Mouse (Mus musculus) liver, embryonic 16.5 days (tissue): ENCODE results near the gene Lmx1a. TPM values are rescaled to one million over a fixed set of nuclear protein-coding genes. Genes with fewer than 3 reads are reported as not detected.

ENCODE experiments used
- ATAC-seq: fragments of 200-750 bp; cut with Nextera tagmentation; 2 replicates; pipeline ENCODE4 v1.8.0; 2017; ENCODE audit warnings: low read depth, mild to moderate bottlenecking, moderate number of reproducible peaks, moderate library complexity
- H3K27ac ChIP-seq: fragments of 300-500 bp; sonication (generic); 2 replicates; pipeline ENCODE4 v1.5.1; 2014; ENCODE audit warnings: mild to moderate bottlenecking, low read length
- H3K27me3 ChIP-seq: fragments of 300-500 bp; sonication (generic); 2 replicates; pipeline ENCODE4 v1.6.1; 2014; ENCODE audit warnings: low read depth, low read length, mixed read lengths; ENCODE audit not compliant: control insufficient read depth, insufficient read depth
- H3K36me3 ChIP-seq: fragments of 300-500 bp; sonication (generic); 2 replicates; pipeline ENCODE4 v1.6.1; 2014; ENCODE audit warnings: mild to moderate bottlenecking; ENCODE audit not compliant: control insufficient read depth, insufficient read depth
- H3K4me1 ChIP-seq: fragments of 300-500 bp; sonication (generic); 2 replicates; pipeline ENCODE4 v1.6.1; 2014; ENCODE audit warnings: low read depth, low read length, mixed read lengths; ENCODE audit not compliant: control insufficient read depth
- H3K4me2 ChIP-seq: fragments of 300-500 bp; sonication (generic); 2 replicates; pipeline ENCODE4 v1.6.1; 2014; ENCODE audit warnings: low read depth, low read length, mixed read lengths
- H3K4me3 ChIP-seq: fragments of 300-500 bp; sonication (generic); 2 replicates; pipeline ENCODE4 v1.5.1; 2014; ENCODE audit warnings: low read depth, mild to moderate bottlenecking, low read length
- H3K9ac ChIP-seq: fragments of 300-500 bp; sonication (generic); 2 replicates; pipeline ENCODE4 v1.6.1; 2014; ENCODE audit warnings: low read depth, low read length
- H3K9me3 ChIP-seq: fragments of 300-500 bp; sonication (generic); replicated peaks from 2 replicates; pipeline ENCODE4 v1.6.1; 2016; ENCODE audit warnings: low read length; ENCODE audit not compliant: control insufficient read depth
- WGBS: fragments of 180-500 bp; shearing (Covaris S2); extraction: QIAGEN DNeasy Blood & Tissue Kit; methylation state at CpG from one replicate; pipeline ENCODE4 v1.1.7; 2014; ENCODE audit not compliant: insufficient replicate concordance; 5-methylcytosine and 5-hydroxymethylcytosine counted together
- polyA plus RNA-seq: library from polyadenylated mRNA; unstranded; fragments of >200 nt; fragmentation: Nextera tagmentation; extraction: Ambion mirVana; gene quantifications from 2 replicates; pipeline ENCODE4 v1.2.1, GENCODE M21; 2015

Gene Lmx1a
- polyA plus RNA-seq, 1 experiment from 2014 or later, result 0.04 TPM

DNA sequence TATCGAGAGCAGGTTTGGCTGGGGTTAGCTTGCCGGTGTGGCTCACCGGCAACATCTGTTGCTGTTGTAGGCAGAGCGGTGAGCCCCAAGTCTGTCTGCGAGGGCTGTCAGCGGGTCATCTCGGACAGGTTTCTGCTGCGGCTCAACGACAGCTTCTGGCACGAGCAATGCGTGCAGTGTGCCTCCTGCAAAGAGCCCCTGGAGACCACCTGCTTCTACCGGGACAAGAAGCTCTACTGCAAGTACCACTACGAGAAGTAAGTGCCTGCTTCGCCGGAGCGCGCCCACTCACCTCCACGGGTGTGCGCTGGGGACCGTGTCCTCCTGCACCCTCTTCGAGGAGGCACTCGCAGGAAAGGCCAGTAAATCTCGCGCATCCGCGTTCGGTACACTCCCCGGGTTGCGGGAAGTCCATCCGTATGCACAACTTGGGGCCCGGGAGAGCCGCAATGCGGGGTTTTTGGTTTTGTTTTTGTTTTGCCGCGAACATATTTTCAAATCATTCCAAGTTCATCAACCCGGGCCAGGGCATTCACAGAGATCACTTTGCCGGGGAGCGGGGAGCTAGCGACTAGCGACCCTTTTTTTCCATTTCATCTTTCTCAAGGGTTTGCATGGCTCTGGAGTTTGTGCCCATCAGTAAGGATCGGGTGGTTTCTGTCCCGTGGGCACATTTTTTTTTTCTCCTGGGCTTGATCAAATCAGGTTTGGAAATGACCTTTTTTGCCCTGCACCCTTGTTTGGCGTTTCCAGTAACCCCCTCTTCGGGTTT, 3.1 kb downstream of the Lmx1a start:
- Histone ChIP-seq H3K27me3 (peaks cover 68% of the 10 kb centered on the region), H3K9me3 (no peaks in the 10 kb centered on the region), H3K4me2 (no peak overlapping the region), H3K4me1 (no peaks in the 10 kb centered on the region), H3K4me3 (no peak overlapping the region), H3K9ac (no peak overlapping the region), H3K27ac (no peak overlapping the region), H3K36me3 (no peaks in the 10 kb centered on the region)
- 1% methylated on average over 44 of the region's 44 CpGs for WGBS
- no peak for ATAC-seq

DNA sequence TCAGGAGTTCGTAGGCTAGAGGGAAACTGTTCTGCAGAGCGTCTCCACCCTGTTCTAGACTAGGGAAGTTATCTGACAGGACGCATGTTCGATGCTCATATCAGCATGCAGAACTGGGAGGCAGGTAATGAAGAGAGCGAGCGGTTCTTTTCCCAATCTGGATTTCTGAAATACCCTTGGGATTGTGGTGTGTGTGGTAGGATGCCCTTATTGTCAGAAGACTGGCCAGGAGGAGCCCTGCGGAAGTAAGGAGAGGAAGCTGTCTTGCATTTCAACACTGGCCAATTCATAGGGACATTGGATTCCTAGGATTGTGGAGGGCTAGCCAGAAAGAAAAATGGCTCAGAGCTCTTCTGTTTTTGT, 3.6 kb downstream of the Lmx1a start:
- no peak overlapping the region for H3K27ac ChIP-seq
- no peak overlapping the region for H3K9ac ChIP-seq
- H3K27me3 ChIP-seq, result peaks cover 63% of the 10 kb centered on the region
- no peaks in the 10 kb centered on the region for H3K36me3 ChIP-seq
- no peak for ATAC-seq
- H3K4me2 ChIP-seq, result no peak overlapping the region
- H3K4me1 ChIP-seq, result no peaks in the 10 kb centered on the region
- WGBS, result 1% methylated on average over 7 of the region's 7 CpGs
- no peaks in the 10 kb centered on the region for H3K9me3 ChIP-seq
- H3K4me3 ChIP-seq, result no peak overlapping the region

DNA sequence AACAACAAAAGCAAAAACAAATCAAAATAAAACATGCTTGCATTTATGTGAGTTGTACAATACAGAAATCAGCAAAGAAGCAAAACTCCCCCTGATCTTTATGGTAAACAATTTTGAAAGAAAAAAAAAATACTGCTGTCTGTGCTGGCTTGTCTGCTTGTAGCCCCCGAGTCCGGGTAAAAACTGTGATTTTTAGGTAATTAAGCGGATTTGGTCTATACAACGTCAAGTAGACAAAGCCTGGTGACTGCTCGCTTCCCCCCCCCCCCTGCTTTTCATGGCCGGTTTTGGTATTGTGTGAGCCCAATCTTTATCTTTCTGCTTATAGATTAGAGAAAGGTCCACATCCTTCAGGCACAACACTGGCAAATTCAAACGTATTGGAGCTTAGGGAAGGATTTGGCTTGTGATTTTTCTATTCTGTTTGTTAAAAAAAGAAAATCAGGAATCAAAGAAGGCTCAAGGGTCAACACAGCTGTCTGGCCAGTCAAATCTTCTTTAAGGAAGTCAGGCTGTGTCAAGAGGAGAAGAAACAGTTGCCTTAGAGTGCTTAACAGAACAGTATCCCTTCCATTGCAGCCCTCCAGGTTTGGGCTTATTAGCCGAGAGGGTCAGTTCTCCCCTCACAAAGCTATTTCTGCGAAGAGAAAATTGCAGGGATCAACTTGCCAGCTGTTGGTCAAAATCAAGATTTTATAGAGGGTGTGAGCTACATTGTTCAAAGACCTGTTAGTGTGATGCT, 4.6 kb downstream of the Lmx1a start:
- Histone ChIP-seq H3K9ac (no peak overlapping the region), H3K4me2 (no peak overlapping the region), H3K4me1 (no peaks in the 10 kb centered on the region), H3K36me3 (no peaks in the 10 kb centered on the region), H3K27ac (no peak overlapping the region), H3K4me3 (no peak overlapping the region), H3K9me3 (no peaks in the 10 kb centered on the region), H3K27me3 (peaks cover 53% of the 10 kb centered on the region)
- no peak for ATAC-seq
- WGBS, result 3% methylated on average over 9 of the region's 9 CpGs

DNA sequence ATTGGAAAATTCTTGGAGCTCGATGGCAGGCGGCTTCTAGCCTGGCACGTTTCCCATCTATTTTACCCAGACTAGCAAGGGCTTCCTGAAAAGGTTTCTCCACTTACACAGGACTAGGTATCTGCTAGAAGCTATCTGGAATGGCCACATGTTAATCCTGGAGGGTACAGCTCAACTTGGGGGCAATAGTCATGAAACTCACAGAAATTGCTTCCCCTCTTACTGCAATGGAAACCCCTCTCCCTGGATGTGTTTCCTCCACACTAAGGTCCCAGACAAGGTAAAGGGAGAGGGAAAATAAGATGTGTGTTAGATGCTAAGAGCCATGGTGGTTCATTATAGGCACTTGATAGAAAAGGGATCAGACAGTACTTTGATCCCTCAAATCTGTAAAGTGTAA, 5.7 kb downstream of the Lmx1a start:
- peaks cover 43% of the 10 kb centered on the region for H3K27me3 ChIP-seq
- H3K27ac ChIP-seq, result no peak overlapping the region
- 9% methylated on average over 3 of the region's 3 CpGs for WGBS
- H3K4me2 ChIP-seq, result no peak overlapping the region
- no peaks in the 10 kb centered on the region for H3K4me1 ChIP-seq
- no peak for ATAC-seq
- no peak overlapping the region for H3K9ac ChIP-seq
- H3K9me3 ChIP-seq, result no peaks in the 10 kb centered on the region
- no peaks in the 10 kb centered on the region for H3K36me3 ChIP-seq
- no peak overlapping the region for H3K4me3 ChIP-seq

DNA sequence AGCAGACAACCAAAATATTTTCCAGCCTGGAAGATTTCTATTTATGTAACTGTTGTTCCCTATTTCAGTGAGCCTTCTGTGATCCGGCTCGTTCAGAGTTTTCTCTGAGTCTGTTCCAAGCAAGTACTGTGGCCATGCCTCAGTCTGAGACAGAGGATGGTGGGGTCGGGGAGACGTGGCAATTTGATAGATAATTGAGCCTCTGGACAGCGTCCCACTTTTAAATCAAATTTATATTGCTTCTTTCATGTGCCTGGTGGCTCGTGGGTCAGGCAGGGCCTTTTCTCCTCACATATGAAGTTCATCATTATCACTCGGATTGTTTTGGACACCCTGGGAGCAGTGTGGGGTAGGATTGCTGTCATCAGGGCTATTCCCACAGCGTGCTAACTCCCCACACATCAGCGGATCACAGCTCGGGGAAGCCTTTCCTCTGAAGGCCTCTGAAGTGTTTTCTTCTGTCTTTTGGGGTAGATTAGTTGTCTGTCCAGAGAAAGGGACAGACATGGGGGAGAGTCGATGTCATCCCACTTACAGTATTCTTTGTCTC, 6.9 kb downstream of the Lmx1a start:
- no peak for ATAC-seq
- Histone ChIP-seq H3K36me3 (no peaks in the 10 kb centered on the region), H3K9ac (no peak overlapping the region), H3K4me2 (no peak overlapping the region), H3K4me3 (no peak overlapping the region), H3K27me3 (peaks cover 31% of the 10 kb centered on the region), H3K27ac (no peak overlapping the region), H3K9me3 (no peaks in the 10 kb centered on the region), H3K4me1 (no peaks in the 10 kb centered on the region)
- WGBS, result 38% methylated on average over 11 of the region's 11 CpGs

DNA sequence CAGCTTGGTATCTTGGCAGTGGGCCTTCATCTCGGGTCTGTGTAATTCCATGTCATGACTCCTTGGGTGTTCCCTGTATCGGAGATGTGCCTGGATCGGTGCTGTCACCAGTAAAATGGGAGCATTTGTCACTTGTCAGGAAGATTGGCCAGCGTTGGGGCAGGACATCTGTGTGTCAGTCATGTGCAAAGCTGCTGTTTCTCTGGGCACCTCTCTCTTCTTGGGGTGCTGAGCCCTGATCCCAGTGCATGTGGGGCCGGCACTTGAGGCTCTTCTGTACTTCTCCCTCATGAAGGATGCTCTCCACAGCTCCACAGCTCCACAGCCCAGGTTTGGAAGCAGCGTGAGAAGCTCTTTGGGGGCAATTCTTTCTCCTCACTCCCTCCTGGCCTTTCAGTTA, 10.7 kb downstream of the Lmx1a start:
- no peak overlapping the region for H3K27ac ChIP-seq
- whole genome bisulfite sequencing, result 48% methylated on average over 6 of the region's 6 CpGs
- no peak for ATAC-seq

DNA sequence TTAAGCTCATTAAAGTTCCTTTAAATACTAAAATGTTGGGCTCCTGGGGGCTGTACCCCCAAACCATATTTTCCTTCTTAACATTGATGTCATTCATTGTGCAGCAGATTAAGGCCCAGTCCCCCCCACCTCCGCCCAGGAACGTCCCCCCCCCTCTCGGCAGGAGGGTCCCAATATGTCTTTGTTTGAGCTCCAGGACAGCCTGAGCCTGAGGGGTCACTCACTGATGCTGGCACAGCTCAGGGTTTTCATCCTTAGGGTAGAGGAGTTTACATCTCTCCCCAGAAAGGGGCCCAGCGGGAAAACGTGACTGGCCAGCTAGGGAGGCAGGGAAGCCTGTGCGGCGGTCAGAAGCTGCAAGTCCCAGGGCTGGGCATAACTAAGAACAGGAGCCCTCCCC, 11.2 kb downstream of the Lmx1a start:
- no peak overlapping the region for H3K4me3 ChIP-seq
- no peaks in the 10 kb centered on the region for H3K4me1 ChIP-seq
- H3K4me2 ChIP-seq, result no peak overlapping the region
- no peak for ATAC-seq
- H3K36me3 ChIP-seq, result no peaks in the 10 kb centered on the region
- H3K9ac ChIP-seq, result no peak overlapping the region
- H3K27me3 ChIP-seq, result no peaks in the 10 kb centered on the region; the same call in none of the 2 replicates
- no peak overlapping the region for H3K27ac ChIP-seq
- WGBS, result 23% methylated on average over 7 of the region's 7 CpGs
- no peaks in the 10 kb centered on the region for H3K9me3 ChIP-seq

More for the DNA sequence above, 10.7 kb downstream of the Lmx1a start:
- Histone ChIP-seq H3K27me3 (no peaks in the 10 kb centered on the region; the same call in none of the 2 replicates), H3K9ac (no peak overlapping the region), H3K4me2 (no peak overlapping the region), H3K4me3 (no peak overlapping the region), H3K9me3 (no peaks in the 10 kb centered on the region), H3K36me3 (no peaks in the 10 kb centered on the region), H3K4me1 (no peaks in the 10 kb centered on the region)

DNA sequence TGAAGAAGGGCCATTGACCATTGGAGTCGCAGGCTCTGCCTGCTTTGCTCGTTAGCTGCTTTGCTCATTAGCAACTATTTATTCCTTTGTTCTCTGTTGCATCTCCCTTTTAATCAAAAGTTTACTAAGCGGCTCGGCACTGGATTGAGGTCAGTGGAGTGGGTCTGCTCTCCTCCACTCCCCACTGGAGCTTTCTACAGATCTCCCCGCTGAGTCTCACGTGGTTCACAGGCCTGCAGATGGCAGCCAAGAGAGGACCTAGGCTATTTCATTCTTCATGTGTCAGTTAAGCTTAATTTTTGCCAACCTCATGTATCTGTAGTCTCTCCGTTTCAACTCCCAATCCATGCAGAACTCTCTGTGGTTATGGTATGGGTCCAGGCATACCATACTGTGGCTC, 16.5 kb downstream of the Lmx1a start:
- no peaks in the 10 kb centered on the region for H3K36me3 ChIP-seq
- WGBS, result 60% methylated on average over 7 of the region's 7 CpGs
- no peak overlapping the region for H3K9ac ChIP-seq
- no peaks in the 10 kb centered on the region for H3K4me1 ChIP-seq
- no peak overlapping the region for H3K27ac ChIP-seq
- no peak overlapping the region for H3K4me2 ChIP-seq
- H3K9me3 ChIP-seq, result no peaks in the 10 kb centered on the region
- no peak overlapping the region for H3K4me3 ChIP-seq
- no peaks in the 10 kb centered on the region; the same call in 1 of the 2 replicates for H3K27me3 ChIP-seq
- ATAC-seq, result no peak

DNA sequence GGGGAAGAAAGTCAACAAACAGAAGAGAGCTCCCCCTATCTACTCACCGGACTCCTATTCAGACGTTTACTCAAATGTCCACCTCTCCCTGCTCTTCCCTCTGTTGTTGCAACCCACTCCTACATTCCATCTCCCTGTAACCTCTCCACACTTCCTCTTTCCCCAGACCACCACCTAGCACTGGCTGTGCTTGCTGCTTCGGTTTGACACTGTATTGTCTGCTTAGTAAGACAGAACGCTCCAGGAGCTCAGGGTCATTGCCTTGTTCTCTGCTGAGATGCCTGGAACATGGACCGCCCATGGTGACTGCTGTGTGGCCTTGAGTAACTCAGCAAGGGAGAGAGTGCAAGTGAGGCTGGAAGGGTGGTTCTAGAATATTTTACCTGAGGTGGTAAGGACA, 19.7 kb downstream of the Lmx1a start:
- Histone ChIP-seq H3K9ac (no peak overlapping the region), H3K27me3 (no peaks in the 10 kb centered on the region), H3K4me3 (no peak overlapping the region), H3K27ac (no peak overlapping the region), H3K4me1 (no peaks in the 10 kb centered on the region), H3K9me3 (no peaks in the 10 kb centered on the region), H3K36me3 (no peaks in the 10 kb centered on the region), H3K4me2 (no peak overlapping the region)
- no peak for ATAC-seq
- 33% methylated on average over 5 of the region's 5 CpGs for WGBS
